Mouse (Mus musculus): Measurements from ENCODE around the gene Tbr1. TPM values are rescaled to one million over a fixed set of nuclear protein-coding genes. Genes with fewer than 3 reads are reported as not detected.

Tbr1 gene
- under 1 TPM in 3 of 4 experiments, not detected in 1; 0.07 to 0.22 (median 0.08) TPM for total RNA-seq (2022)

DNA sequence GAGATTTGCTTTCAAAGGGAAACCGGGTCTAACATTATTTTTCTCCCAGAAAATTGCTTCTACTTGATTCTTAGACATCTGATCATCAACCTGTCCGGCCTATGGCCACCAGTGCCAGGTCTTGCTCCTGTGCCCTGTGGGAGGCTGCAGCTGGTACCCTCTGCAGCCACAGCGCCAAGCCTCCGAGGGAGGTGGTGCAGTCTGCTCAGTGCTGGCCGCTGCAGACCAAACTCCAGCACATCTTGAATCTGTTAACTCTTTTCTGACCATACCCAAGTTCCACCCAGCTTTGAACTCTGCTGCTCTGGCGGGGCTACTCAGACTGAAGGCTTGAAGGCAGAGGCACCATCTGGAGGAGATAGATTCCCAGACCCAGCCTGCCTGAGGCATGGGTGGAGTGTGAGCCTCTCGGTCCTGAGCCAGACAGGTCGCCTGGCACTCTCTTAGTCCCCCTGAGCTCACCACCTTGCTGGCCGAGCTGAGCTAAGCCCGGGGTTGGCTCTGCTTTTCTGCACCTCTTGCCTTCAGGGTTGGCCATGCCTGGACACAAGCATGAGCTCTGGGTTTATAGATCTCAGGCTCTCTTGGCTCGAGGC lies at the start of gene Tbr1:
Gene Tbr1, plus strand, starts transcription at position 275 of the 596 bp plus-strand sequence.
- DNase-seq = no peak

DNA sequence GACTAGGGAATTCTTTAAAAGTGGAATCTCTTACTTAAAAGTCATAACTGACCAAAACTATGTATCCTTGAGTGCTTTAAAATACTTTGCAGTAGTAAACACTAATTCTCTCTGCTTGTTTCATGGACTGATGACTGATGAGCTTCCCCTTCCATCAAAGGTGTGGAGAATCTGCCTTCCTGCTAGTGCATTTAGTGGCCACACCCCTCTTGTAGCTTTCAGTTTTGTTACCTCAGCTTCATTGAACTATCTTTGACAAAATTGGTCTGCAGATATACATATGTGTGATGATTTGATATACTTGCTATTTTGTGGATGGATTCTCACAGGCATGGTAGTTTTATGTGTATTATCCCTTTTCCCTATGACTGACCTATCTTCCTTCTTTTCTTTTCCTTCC lies 47.7 kb upstream of the Tbr1 start:
- no peak for DNase-seq

DNA sequence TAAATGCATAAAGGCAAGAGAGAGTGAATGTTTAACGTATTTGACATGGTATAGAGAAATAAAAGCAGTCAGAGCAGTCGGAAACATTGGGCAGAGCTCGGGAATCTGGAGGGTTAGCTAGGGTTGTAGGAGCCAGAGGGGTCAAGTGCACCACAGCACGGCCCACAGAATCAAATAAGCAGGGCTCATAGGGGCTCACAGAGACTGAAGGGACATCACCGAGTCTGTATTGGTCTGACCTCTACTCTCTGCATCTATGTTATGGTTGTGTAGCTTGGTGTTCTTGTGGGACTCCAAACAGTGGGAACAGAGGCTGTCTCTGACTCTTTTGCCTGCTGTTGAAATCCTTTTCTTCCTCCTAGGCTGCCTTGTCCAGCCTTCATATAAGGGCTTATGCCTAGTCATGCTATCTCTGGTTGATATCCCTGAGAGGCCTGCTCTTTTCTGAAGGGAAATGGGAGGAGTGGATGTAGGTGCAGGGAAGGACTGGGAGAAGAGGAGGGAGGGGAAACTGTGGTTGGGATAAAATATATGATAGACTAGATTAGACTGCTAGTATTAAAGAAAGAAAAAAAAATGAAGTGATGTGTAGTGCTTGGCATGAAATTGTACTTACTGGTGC lies 43.4 kb upstream of the Tbr1 start:
- no peak for DNase-seq

DNA sequence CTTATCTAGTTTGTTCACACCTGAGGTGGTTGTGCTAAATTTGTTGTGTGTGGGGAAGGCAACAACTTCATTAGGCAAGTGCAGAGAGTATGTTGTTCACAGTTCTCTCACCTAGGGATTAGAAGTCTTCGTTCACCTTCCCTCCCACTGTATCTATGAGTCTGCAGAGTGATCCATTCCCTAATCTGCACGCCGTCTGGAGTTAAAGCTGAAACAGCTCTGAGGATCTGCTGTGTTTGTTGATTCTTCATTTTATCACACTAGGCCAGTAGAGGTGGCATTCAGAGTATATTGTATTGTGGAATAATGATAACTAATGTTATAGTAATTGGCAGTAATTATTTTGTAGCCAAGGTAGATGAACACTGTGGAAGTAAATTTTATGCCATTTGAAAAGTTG lies 42.7 kb upstream of the Tbr1 start:
- no peak for DNase-seq

DNA sequence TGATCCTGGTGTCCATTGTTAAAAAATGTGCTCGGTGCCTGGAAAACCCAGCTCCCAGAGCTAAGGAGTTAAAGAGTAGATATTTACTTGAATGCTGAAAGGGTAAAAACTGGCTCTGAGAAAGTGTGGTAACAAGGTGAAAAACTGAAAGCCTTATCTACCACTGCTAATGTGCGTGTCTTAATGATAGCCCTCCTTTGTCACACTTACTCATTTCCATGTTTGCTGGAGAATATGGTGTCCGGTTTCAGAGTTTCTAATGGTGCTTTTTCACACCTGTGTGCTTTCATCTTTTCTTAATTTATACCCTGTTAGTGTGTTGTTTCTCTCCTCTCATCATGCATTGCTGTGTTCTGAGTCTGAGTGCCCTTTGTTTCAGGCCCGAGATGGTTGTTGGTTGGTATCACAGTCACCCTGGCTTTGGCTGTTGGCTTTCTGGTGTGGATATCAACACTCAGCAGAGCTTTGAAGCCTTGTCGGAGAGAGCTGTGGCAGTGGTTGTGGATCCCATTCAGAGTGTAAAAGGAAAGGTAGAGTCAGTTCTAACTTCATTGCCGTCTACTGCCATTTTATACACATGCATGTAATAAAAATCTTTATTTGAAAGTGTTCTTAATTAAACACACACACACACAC lies 38.1 kb upstream of the Tbr1 start:
- no peak for DNase-seq

DNA sequence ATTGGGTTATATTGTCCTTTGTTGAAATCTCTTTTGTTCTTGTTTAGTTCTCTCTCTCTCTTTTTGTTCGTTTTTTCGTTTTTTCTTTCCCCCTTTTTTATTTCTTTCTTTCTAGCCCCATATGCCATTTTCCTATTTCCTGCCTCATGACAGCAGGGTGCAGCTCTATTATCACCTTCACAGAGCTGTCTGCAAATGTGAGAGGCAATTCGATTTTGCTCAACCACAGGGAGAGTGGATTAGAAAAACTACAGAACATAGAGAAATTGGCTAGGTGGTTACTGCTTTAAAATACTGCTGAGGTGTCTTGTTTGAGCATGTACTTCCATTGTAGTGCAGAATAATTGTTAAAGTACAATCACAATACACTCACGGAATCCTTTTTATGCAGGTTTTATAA lies 37.2 kb upstream of the Tbr1 start:
- no peak for DNase-seq

DNA sequence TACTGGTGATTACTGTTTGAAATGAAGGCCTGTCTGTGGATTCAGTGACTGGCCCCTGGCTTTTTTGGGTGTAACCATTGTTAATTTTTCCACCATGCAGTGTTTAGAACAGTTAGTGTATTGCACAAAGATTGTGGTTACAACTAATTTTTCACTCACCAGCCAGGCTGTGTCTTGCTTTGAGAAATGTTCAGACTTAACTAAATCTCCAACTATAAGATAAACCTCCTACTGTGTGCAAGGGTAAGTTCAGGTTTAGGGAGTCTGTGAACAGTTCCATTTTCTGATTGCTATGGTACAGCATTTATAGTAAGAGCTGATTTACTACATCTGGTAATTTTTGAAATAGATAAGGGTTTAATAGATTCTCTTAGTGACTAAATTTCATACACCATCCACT lies 21.9 kb upstream of the Tbr1 start:
- no peak for DNase-seq

DNA sequence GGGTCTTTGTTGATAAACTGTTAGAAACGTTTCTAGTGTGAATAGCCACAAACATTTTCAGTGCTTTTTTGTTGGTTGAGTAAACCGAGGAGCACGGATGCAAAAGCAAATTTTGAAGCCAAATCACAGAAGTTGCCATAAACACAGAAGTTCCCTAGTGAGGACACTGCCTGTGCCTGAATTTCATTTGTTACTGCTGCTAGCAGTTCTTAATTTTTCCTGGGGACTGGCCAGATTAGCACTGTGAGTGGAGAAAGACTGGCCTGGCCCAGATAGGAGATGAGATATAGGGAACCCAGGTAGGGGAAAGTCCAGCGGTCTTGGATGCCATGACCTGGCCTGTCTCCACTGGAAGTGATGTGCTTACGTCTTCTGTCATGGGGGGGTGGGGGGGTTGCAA lies 7.8 kb upstream of the Tbr1 start:
- no peak for DNase-seq

DNA sequence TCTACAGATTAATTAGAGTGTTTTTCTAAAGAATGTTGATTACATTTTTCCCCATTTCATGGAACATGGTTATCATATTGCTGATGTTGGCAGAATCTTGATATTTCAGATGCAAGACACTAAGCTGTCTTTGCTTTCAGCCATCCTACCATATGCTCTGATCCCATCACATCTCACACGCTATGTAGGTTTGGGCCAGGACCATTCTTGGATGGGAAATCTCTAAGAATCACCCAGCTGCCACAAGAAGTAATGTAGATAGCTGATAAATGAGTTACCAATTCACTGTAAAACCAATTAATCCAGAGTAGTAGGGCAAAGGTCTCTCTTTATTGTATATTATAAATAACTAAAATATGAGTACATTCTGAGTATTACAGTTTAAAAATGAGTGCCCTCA lies 4.7 kb upstream of the Tbr1 start:
- no peak for DNase-seq

DNA sequence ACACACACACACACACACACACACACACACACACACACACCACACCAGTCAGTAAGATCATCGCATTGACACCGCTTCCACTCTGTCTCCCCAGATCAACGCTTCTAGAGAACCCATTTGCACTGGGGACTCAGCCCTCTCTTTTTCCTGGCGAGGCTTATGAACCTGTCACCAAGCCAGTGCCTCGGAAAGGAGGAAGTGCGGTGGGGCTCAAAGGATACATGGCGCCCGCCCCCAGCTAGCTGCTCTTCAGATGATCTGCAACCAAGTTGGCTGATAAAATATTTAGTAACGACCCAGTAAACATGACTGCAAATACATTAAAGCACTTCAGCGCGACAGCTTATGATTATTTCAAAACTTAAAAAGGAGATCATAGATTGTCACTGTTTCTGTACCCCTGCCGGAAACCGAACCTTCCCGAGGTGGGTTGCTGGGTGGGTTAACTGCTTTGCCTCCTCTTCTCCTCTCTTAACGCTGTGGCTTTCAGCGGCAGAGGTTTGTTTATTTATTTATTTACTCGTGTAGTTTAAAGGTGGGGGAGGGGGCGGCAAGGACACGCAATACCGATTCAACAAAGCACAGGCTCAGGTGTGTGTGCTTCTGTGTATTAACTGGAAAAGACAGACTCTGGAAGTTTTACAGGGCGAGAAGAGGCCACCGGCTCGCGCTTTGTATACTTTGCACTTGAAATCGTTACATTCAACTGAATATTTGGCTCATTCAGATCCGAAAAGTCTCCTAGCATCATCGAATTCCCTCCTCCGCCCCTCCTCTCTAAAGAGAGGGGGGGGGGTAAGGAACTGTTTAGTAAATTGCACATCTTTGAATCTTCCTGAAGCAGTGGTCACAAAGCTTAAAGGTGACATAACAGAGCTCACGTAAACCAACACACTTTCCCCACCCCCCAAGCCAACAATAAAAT lies 975 bp downstream of the Tbr1 start:
- DNase-seq = no peak

DNA sequence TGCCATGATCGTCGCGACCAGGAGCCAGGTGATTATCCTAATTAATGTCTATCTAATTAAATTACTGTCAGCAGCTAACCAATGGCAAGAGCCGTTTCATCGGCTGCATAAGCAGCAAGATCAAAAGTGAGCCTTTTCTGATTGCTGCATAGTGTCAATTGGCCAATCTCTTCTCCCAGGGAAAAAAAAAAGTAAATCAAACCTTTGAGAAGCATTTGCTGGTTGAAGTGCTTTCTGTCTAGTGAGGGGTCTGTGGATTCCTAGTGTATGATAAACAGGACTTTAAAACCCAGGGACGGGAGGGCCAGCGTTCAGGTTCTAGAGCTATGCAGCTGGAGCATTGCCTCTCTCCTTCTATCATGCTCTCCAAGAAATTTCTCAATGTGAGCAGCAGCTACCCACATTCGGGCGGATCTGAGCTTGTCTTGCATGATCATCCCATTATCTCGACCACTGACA lies 1.7 kb downstream of the Tbr1 start:
- no peak for DNase-seq

DNA sequence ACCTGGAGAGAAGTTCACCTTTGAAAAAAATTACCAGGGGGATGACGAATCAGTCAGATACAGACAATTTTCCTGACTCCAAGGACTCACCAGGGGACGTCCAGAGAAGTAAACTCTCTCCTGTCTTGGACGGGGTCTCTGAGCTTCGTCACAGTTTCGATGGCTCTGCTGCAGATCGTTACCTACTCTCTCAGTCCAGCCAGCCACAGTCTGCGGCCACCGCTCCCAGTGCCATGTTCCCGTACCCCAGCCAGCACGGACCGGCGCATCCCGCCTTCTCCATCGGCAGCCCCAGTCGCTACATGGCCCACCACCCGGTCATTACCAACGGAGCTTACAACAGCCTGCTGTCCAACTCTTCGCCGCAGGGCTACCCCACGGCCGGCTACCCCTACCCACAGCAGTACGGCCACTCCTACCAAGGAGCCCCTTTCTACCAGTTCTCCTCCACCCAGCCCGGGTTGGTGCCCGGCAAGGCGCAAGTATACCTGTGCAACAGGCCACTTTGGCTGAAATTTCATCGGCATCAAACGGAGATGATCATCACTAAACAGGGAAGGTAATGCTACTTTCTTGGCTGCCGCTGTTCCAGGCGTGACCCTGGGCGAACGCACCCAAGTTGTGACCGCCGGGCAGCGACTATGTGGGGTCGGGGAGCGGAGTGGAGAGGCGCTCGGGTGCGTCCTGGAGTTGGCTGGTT lies 2.3 kb downstream of the Tbr1 start:
- no peak for DNase-seq

DNA sequence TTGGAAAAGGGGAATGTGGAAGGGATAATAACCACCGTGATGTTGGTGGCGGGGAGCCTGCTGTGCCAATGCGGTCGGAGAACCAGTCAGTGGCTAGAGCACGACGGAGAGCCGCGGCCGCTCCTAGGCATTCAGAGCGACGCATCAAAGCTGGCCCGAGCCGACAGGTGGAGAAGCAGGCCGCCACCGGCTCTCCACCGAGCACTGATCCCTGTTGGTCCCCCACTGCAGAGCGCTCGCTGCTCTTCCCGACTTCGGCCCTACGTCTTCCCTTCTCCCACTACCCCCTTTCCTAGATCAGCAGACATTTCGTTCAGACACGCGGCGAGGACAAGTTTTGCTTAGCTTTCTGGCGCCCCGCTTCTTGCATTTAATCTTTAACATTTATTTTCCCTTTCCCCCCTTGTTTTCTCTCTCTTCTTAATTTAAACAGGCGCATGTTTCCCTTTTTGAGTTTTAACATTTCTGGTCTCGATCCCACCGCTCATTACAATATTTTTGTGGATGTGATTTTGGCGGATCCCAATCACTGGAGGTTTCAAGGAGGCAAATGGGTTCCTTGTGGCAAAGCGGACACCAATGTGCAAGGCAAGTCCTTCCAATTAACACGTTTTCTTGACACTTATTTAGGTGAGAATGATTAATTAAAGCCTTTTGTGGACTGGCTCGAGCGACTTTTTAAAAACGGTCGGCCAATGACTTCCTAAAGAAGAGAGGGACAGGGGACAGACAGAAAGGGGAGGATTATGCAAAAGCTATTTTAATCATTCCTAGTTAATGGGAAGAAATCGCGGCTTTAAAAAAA lies 3.0 kb downstream of the Tbr1 start:
- no peak for DNase-seq

DNA sequence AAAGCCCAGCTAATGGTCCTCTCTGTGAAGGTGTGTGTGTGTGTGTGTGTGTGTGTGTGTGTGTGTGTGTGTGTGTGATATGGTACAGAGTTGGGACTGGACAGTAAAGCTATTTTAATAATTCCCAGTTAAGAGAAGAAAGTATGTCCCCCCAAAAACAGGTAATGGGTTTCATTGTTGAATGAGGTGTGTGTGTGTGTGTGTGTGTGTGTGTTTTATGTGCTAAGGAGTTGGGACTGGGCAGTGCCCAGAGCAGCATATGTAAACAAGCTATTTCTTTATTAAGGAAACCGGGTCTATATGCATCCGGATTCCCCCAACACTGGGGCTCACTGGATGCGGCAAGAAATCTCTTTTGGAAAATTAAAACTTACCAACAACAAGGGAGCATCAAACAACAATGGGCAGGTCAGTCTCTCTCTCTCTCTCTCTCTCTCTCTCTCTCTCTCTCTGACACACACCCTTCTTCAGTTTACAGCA lies 3.7 kb downstream of the Tbr1 start:
- DNase-seq = no peak

DNA sequence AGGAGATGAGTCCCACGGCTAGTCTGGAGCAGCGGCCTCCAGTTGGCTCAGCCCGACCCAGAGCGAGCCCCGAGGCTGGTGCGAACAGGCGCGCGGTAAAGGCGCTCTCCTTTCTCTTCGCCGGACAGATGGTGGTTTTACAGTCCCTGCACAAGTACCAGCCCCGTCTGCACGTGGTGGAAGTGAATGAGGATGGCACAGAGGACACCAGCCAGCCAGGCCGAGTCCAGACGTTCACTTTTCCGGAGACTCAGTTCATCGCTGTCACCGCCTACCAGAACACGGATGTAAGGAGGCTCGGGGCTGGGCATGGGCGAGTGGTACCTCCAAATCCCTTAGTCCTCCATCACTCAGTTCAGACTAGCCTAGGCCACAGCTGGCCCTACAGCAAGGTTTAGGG lies 4.4 kb downstream of the Tbr1 start:
- no peak for DNase-seq

DNA sequence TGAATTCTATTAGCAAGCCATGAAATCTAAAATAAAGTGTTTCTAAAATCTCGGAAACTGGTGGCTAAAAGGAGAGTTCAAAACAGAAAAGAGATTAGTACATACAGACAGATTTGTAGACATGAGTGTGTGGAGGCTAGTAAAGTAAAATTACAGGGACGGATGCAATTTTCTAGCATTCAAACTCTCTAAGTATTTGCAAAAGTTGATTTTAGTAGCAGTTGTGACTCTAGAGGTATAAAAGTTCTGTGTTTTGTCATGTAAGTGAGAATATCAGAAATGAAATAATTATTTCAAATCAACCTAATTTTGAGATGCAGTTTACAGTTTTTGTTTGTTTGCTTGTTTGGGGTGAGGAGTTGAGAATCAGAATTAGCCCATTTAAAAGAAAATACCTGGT lies 5.1 kb downstream of the Tbr1 start:
- no peak for DNase-seq

DNA sequence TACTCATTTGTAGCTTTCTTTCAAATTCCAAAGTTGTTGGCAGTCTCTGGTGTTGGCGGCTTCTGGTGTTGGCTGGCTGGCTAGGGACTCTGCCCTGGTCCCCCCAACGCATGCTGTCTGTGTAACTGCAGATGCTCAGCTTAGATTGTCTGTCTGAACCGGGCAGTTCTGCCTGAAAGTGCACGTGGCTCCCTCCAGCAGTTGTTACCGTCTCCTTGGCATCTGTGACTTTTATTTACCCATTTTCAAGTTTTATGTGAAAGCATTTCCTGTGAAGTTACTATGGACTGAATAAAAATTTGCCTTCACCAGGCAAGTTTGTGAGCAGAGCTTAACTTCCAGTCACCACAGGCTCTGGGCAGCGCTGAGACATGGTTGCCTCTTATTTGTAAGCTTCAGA lies 6.0 kb downstream of the Tbr1 start:
- no peak for DNase-seq

DNA sequence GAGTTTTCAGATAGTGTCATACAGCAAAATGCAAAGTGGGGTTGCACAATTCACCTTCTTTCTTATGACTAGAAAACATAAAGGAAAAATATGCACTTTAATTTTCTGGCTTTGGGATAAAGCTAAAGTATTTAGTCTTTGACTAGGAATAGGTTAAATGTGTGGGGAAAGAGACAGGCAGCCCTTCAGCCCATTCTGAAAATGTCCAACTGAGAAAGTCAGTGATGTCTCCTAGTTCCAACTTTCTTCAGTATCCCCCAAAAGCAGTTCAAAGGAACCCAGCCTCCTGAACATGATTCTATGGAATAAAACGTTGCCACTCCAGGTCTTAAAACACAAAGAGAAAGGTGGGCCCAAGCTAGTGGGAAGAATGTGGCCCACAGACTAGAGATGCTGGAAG lies 6.7 kb downstream of the Tbr1 start:
- DNase-seq = no peak

DNA sequence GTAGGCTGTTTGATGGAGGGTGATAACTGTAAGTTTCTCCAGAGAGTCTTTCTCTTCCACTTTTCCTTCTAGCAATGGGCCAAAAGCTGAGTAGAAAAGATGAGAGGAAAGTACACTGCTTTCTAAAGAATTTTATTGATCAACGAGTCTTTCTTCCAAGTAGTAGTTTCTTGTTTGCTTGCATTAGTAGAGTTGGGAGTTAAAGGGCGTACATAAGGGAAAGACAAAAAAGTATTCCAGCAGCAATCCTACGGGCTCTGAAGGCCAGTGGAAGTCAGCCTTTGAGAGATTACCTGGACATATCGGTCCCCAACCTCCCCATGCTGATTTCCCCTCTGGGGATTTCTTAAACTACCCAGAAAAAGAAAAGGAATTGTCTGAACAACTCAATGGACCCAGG lies 8.0 kb downstream of the Tbr1 start:
- DNase-seq = no peak

DNA sequence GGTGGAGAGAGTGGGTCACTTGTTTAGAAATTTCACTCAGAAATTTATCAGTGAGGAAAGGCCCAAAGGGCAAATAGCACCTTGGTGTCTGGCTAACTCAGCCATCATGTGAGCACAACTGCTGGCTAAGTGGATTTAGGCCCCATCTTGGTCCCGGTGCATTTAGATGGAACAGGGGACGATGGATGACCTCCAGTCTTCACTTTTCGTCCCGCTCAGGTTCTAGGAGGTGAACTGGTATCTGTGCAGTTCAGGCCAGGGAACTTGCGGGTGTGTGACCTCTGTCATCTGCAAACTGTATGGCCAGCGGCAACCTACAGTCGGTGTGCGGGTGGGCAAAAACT lies 8.4 kb downstream of the Tbr1 start:
- DNase-seq = no peak
